Mouse (Mus musculus) MEL (cell line): ENCODE data around the gene Senp7. TPM values are rescaled to one million over a fixed set of nuclear protein-coding genes. Genes with fewer than 3 reads are reported as not detected.

Source experiments
- DNase-seq: peaks from one replicate; pipeline ENCODE4 v3.0.0; 2011; ENCODE audit warnings: low read depth, low spot score
- H3K27ac ChIP-seq: 2 replicates; pipeline ENCODE4 v1.5.1; 2012; ENCODE audit warnings: low read depth, mild to moderate bottlenecking, control low read depth, low read length, moderate library complexity; ENCODE audit not compliant: control insufficient read depth
- H3K27me3 ChIP-seq, 2 experiments: fragments of 150-350 bp in 1 of 2; sonication (generic) in 1 of 2; 2 replicates each; pipeline ENCODE4 v1.6.1; 2012; ENCODE audit warnings: low read length in 2 of 2, mild to moderate bottlenecking in 2 of 2, improper control_type of control experiment in 1 of 2, moderate library complexity in 1 of 2; ENCODE audit not compliant: insufficient read depth in 2 of 2, control insufficient read depth in 1 of 2
- H3K36me3 ChIP-seq, 2 experiments: 2 replicates each; pipeline ENCODE4 v1.6.1; 2012 to 2014; ENCODE audit warnings: low read length in 2 of 2, improper control_type of control experiment in 1 of 2, inconsistent platforms in 1 of 2, mild to moderate bottlenecking in 1 of 2; ENCODE audit not compliant: insufficient read depth in 2 of 2, control insufficient read depth in 1 of 2
- H3K4me1 ChIP-seq, 2 experiments: fragments of 150-350 bp in 1 of 2; sonication (generic) in 1 of 2; 2 replicates each; pipeline ENCODE4 v1.6.1; 2012; ENCODE audit warnings: low read length in 2 of 2, improper control_type of control experiment in 1 of 2, mild to moderate bottlenecking in 1 of 2; ENCODE audit not compliant: insufficient read depth in 2 of 2, control insufficient read depth in 1 of 2
- H3K4me3 ChIP-seq, 2 experiments: fragments of 150-350 bp in 1 of 2; sonication (generic) in 1 of 2; 2 replicates each; pipeline ENCODE4 v1.5.1; 2012; ENCODE audit warnings: low read depth in 2 of 2, low read length in 2 of 2, mild to moderate bottlenecking in 2 of 2, moderate library complexity in 2 of 2, control low read depth in 1 of 2, improper control_type of control experiment in 1 of 2; ENCODE audit not compliant: control insufficient read depth in 1 of 2, insufficient read depth in 1 of 2
- H3K79me2 ChIP-seq: 2 replicates; pipeline ENCODE4 v1.6.1; 2012; ENCODE audit warnings: mild to moderate bottlenecking, low read length, moderate library complexity; ENCODE audit not compliant: control insufficient read depth, poor library complexity, insufficient read depth
- H3K9ac ChIP-seq: 2 replicates; pipeline ENCODE4 v1.6.1; 2012; ENCODE audit warnings: low read depth, mild to moderate bottlenecking, control low read depth, low read length, moderate library complexity; ENCODE audit not compliant: control insufficient read depth, poor library complexity, severe bottlenecking
- H3K9me3 ChIP-seq: fragments of 150-350 bp; sonication (generic); replicated peaks from 2 replicates; pipeline ENCODE4 v1.6.1; 2012; ENCODE audit warnings: mild to moderate bottlenecking, low read length, improper control_type of control experiment, moderate library complexity; ENCODE audit not compliant: insufficient read depth
- CHD1 ChIP-seq: IDR thresholded peaks from 2 replicates; pipeline ENCODE4 v1.6.1; 2012; ENCODE audit warnings: low read depth, mild to moderate bottlenecking, inconsistent platforms, low read length, improper control_type of control experiment
- CTCF ChIP-seq, 3 experiments: IDR thresholded peaks in 2 of 3; conservative IDR thresholded peaks in 1 of 3; 2 replicates each; pipeline ENCODE4 v1.5.1; 2011 to 2012; ENCODE audit warnings: low read length in 3 of 3, low read depth in 2 of 3, mild to moderate bottlenecking in 2 of 3, improper control_type of control experiment in 1 of 3, inconsistent platforms in 1 of 3, mixed read lengths in 1 of 3, moderate library complexity in 1 of 3; ENCODE audit not compliant: control insufficient read depth in 1 of 3, insufficient read depth in 1 of 3, poor library complexity in 1 of 3, severe bottlenecking in 1 of 3
- ELF1 ChIP-seq: IDR thresholded peaks from 2 replicates; pipeline ENCODE4 v1.6.1; 2014; ENCODE audit warnings: low read depth, mild to moderate bottlenecking, inconsistent platforms, low read length, improper control_type of control experiment, moderate library complexity
- GABPA ChIP-seq: IDR thresholded peaks from 2 replicates; pipeline ENCODE4 v1.6.1; 2012; ENCODE audit warnings: low read depth, mild to moderate bottlenecking, inconsistent platforms, low read length, improper control_type of control experiment, moderate library complexity
- HCFC1 ChIP-seq: IDR thresholded peaks from 2 replicates; pipeline ENCODE4 v1.6.1; 2012; ENCODE audit warnings: low read depth, mild to moderate bottlenecking, inconsistent platforms, low read length, improper control_type of control experiment, moderate library complexity
- KAT2A ChIP-seq: conservative IDR thresholded peaks from 2 replicates; pipeline ENCODE4 v1.6.1; 2012; ENCODE audit warnings: low read depth, low read length, improper control_type of control experiment, inconsistent platforms
- MAX ChIP-seq: IDR thresholded peaks from 2 replicates; pipeline ENCODE4 v1.6.1; 2011; ENCODE audit warnings: low read length, improper control_type of control experiment
- MAZ ChIP-seq: IDR thresholded peaks from 2 replicates; pipeline ENCODE4 v1.6.1; 2012; ENCODE audit warnings: low read depth, mild to moderate bottlenecking, inconsistent platforms, low read length, improper control_type of control experiment
- MEF2A ChIP-seq: IDR thresholded peaks from 2 replicates; pipeline ENCODE4 v1.6.1; 2014; ENCODE audit warnings: low read depth, mild to moderate bottlenecking, inconsistent platforms, low read length, improper control_type of control experiment; ENCODE audit not compliant: poor library complexity, insufficient replicate concordance, severe bottlenecking; ENCODE audit errors: extremely low read depth
- MXI1 ChIP-seq: IDR thresholded peaks from 2 replicates; pipeline ENCODE4 v1.6.1; 2011; ENCODE audit warnings: mild to moderate bottlenecking, low read depth, low read length, improper control_type of control experiment
- MYB ChIP-seq: IDR thresholded peaks from 2 replicates; pipeline ENCODE4 v1.6.1; 2011; ENCODE audit warnings: mild to moderate bottlenecking, low read depth, low read length, improper control_type of control experiment
- MYC ChIP-seq: IDR thresholded peaks from 2 replicates; pipeline ENCODE4 v1.6.1; 2011; ENCODE audit warnings: low read depth, mild to moderate bottlenecking, low read length, improper control_type of control experiment, moderate library complexity
- POLR2AphosphoS2 ChIP-seq: IDR thresholded peaks from 2 replicates; pipeline ENCODE4 v1.6.1; 2011; ENCODE audit warnings: low read length, improper control_type of control experiment
- RAD21 ChIP-seq: IDR thresholded peaks from 2 replicates; pipeline ENCODE4 v1.6.1; 2011; ENCODE audit warnings: mild to moderate bottlenecking, low read depth, low read length, improper control_type of control experiment
- SIN3A ChIP-seq: IDR thresholded peaks from 2 replicates; pipeline ENCODE4 v1.6.1; 2012; ENCODE audit warnings: low read length, improper control_type of control experiment, inconsistent platforms
- TBP ChIP-seq: IDR thresholded peaks from 2 replicates; pipeline ENCODE4 v1.8.0; 2011; ENCODE audit warnings: low read depth, low read length, improper control_type of control experiment
- TCF12 ChIP-seq: IDR thresholded peaks from 2 replicates; pipeline ENCODE4 v1.6.1; 2014; ENCODE audit warnings: low read depth, mild to moderate bottlenecking, inconsistent platforms, low read length, improper control_type of control experiment, moderate library complexity
- UBTF ChIP-seq: IDR thresholded peaks from 2 replicates; pipeline ENCODE4 v1.6.1; 2012; ENCODE audit warnings: low read depth, mild to moderate bottlenecking, inconsistent platforms, low read length, improper control_type of control experiment, moderate library complexity, borderline replicate concordance; ENCODE audit not compliant: insufficient read depth
- ZMIZ1 ChIP-seq: IDR thresholded peaks from 2 replicates; pipeline ENCODE4 v1.6.1; 2012; ENCODE audit warnings: low read depth, mild to moderate bottlenecking, inconsistent platforms, low read length, improper control_type of control experiment, moderate library complexity
- polyA plus RNA-seq, 2 experiments: library from polyadenylated mRNA; stranded (reverse) in 1 of 2; unstranded in 1 of 2; fragments of >175 nt in 1 of 2; fragments of >200 nt in 1 of 2; gene quantifications; 2 replicates each; pipeline versions ENCODE4 v1.2.1 to v1.2.4; 2012; ENCODE audit warnings: low replicate concordance in 2 of 2, low read depth in 1 of 2; ENCODE audit not compliant: insufficient read length in 2 of 2, insufficient read depth in 1 of 2, missing spikeins in 1 of 2
- total RNA-seq: library from RNA; depleted of rRNA; stranded (reverse); fragments of 300-350 nt; gene quantifications from 2 replicates; pipeline ENCODE4 v1.2.3, GENCODE M21; 2012

Senp7 gene
- total and polyA plus RNA-seq, 3 experiments, result 7.7 to 15.0 TPM; not detected in 1

DNA sequence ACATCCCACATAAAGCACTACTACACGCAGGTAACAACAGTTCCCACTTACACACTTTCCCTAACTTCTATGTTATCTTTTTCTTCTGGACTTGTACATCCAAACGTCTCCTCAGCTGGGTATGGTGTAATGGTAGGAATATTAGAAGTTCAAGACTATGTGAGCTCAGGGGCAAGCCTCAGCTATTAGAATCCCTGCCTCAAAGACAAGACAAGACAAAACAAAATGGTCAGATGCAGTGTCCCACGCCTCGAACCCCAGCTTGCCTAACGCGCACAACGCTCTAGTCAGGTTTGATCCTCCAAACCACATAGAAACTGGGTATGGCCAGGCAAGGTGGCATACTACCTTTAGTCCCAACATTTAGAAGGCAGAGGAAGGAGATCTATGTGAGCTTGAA is 28.5 kb upstream of the Senp7 start (continued):
- TF ChIP-seq CTCF (IDR thresholded peaks at IDR 0.05 in 2 of 3, conservative IDR thresholded peaks at IDR 0.05 in 1 of 3; ENCODE audit: control insufficient read depth in 1 of 3, insufficient read depth in 1 of 3, low read depth in 2 of 3, low read length in 3 of 3, poor library complexity in 1 of 3, severe bottlenecking in 1 of 3) (no peak), RAD21 (no peak), MAX (no peak)

DNA sequence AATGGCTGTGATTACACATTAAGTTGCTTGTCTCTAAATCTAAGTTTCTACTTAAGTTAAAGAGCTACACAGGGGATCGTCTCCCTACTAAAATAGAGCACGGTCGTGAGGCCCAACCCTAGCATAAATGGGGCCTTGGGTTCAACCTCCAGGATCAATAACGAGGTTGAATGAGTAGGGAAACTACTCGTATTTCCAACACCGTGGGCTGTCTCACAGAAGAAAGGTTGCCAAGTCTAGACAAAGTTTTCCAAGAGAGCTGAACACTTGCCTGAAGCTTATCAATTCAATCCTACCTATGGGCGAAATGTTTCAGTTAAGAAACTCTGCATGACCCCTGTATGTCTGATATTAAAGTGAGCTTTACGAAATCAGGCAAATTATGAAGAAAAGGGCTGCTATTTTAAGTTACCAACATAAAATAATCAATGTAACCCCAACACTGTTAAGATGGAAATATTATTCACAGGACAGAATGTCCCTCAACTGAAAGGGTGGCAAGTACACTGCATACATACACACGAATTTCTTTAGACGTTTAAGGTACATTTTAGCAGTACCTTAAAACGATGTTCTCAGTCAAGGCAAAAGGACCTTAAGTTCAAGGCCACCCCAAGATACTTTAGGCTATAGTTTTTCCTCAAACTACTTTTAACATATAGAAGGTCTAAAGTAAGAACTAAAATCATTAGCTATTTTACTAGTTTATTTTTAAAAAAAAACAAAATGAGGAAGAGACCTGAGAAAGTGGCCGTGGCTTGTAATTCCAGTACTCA is 20.1 kb upstream of the Senp7 start:
- Histone ChIP-seq H3K4me1 (peaks cover 2 to 5% of the 10 kb centered on the region in 2 experiments), H3K27ac (peak overlapping the region; percentile 63; the same call in 1 of the 2 replicates), H3K9ac (peak overlapping the region; percentile 84), H3K79me2 (peaks cover 54% of the 10 kb centered on the region), H3K4me3 (peak overlapping the region; percentile 79 to 99), H3K9me3 (no peaks in the 10 kb centered on the region), H3K27me3 (no peaks in the 10 kb centered on the region), H3K36me3 (peaks cover 23 to 32% of the 10 kb centered on the region in 2 experiments)
- peak; percentile 40 for DNase-seq
- TF ChIP-seq MAX, result no peak
- no peak for TF ChIP-seq ZMIZ1
- no peak for TF ChIP-seq MYB
- no peak for TF ChIP-seq POLR2AphosphoS2
- TF ChIP-seq KAT2A, result no peak

- Histone ChIP-seq H3K9ac (peak overlapping the region; percentile 84), H3K4me1 (peaks cover 2 to 5% of the 10 kb centered on the region in 2 experiments), H3K4me3 (peak overlapping the region; percentile 79 to 99), H3K9me3 (no peaks in the 10 kb centered on the region), H3K36me3 (peaks cover 22 to 36% of the 10 kb centered on the region in 2 experiments), H3K27me3 (no peaks in the 10 kb centered on the region), H3K27ac (peak overlapping the region; percentile 63), H3K79me2 (peaks cover 54% of the 10 kb centered on the region)
- peak; percentile 63 for DNase-seq
- no peak for TF ChIP-seq MAZ
- 0 out of 2 replicates have a peak, but pooled peaks have one; percentile 3 for TF ChIP-seq CHD1
- TF ChIP-seq TBP, result no peak
- peak; percentile 28; the same call in 1 of the 2 replicates for TF ChIP-seq SIN3A
- no peak for TF ChIP-seq MEF2A
- peak; percentile 91; the same call in 1 of the 2 replicates for TF ChIP-seq UBTF
- TF ChIP-seq CTCF (IDR thresholded peaks at IDR 0.05 in 2 of 3, conservative IDR thresholded peaks at IDR 0.05 in 1 of 3; ENCODE audit: control insufficient read depth in 1 of 3, insufficient read depth in 1 of 3, low read depth in 2 of 3, low read length in 3 of 3, poor library complexity in 1 of 3, severe bottlenecking in 1 of 3), result no peak
- TF ChIP-seq POLR2AphosphoS2, result no peak
- TF ChIP-seq GABPA, result no peak
- TF ChIP-seq TCF12, result no peak
- TF ChIP-seq HCFC1, result no peak
- no peak for TF ChIP-seq MAX
- peak; percentile 40; the same call in 1 of the 2 replicates for TF ChIP-seq MYC
- no peak for TF ChIP-seq ELF1
- TF ChIP-seq MXI1, result peak; percentile 79
- TF ChIP-seq, all 39 proteins: peak for 5
Measured at GRCm38 (mm10) chr16:56028722-56029551, 19.2 kb upstream of the Senp7 start.
